Mouse (Mus musculus) liver, postnatal 0 days (tissue): Measurements from ENCODE around the gene Rpgrip1l. TPM values are rescaled to one million over a fixed set of nuclear protein-coding genes. Genes with fewer than 3 reads are reported as not detected.

Experiments used
- ATAC-seq: fragments of 200-750 bp; cut with Nextera tagmentation; 2 replicates; pipeline ENCODE4 v1.8.0; 2017; ENCODE audit warnings: mild to moderate bottlenecking, moderate library complexity
- DNase-seq: peaks from one replicate; pipeline ENCODE4 v3.0.0-alpha.2; 2016
- H3K27ac ChIP-seq: fragments of 300-500 bp; sonication (generic); 2 replicates; pipeline ENCODE4 v1.5.1; 2014; ENCODE audit warnings: antibody characterized with exemption, moderate library complexity, mild to moderate bottlenecking, low read depth
- H3K27me3 ChIP-seq: fragments of 300-500 bp; sonication (generic); 2 replicates; pipeline ENCODE4 v1.6.1; 2014; ENCODE audit warnings: low read length, control low read depth, mixed read lengths; ENCODE audit not compliant: insufficient read depth
- H3K36me3 ChIP-seq: fragments of 300-500 bp; sonication (generic); replicated peaks from 2 replicates; pipeline ENCODE4 v1.6.1; 2014; ENCODE audit warnings: mild to moderate bottlenecking, control low read depth, low read length, moderate library complexity, mixed read lengths; ENCODE audit not compliant: insufficient read depth
- H3K4me1 ChIP-seq: fragments of 300-500 bp; sonication (generic); 2 replicates; pipeline ENCODE4 v1.6.1; 2014; ENCODE audit warnings: antibody characterized with exemption, mild to moderate bottlenecking, control low read depth; ENCODE audit not compliant: insufficient read depth
- H3K4me2 ChIP-seq: fragments of 300-500 bp; sonication (generic); 2 replicates; pipeline ENCODE4 v1.6.1; 2014; ENCODE audit warnings: low read depth, mild to moderate bottlenecking, low read length, moderate library complexity, mixed read lengths
- H3K4me3 ChIP-seq: fragments of 300-500 bp; sonication (generic); 2 replicates; pipeline ENCODE4 v1.5.1; 2014; ENCODE audit warnings: low read depth, low read length
- H3K9ac ChIP-seq: fragments of 300-500 bp; sonication (generic); replicated peaks from 2 replicates; pipeline ENCODE4 v1.6.1; 2014; ENCODE audit warnings: mild to moderate bottlenecking, moderate library complexity
- H3K9me3 ChIP-seq: fragments of 300-500 bp; sonication (generic); 2 replicates; pipeline ENCODE4 v1.6.1; 2016; ENCODE audit warnings: mild to moderate bottlenecking, control low read depth, low read length, mixed read lengths
- CTCF ChIP-seq: sonication (generic); IDR thresholded peaks from 2 replicates; pipeline ENCODE4 v1.5.1; 2016; ENCODE audit warnings: antibody characterized with exemption, low read depth
- EP300 ChIP-seq: IDR thresholded peaks from 2 replicates; pipeline ENCODE4 v1.6.1; 2016; ENCODE audit warnings: antibody characterized with exemption, low read depth, mild to moderate bottlenecking
- WGBS: fragments of 180-500 bp; shearing (Covaris S2); extraction: QIAGEN DNeasy Blood & Tissue Kit; methylation state at CpG from one replicate; pipeline ENCODE4 v1.1.7; 2014; ENCODE audit not compliant: insufficient replicate concordance; 5-methylcytosine and 5-hydroxymethylcytosine counted together
- polyA plus RNA-seq: library from polyadenylated mRNA; unstranded; fragments of >200 nt; fragmentation: Nextera tagmentation; extraction: Ambion mirVana; gene quantifications from 2 replicates; pipeline ENCODE4 v1.2.1, GENCODE M21; 2015

Gene Rpgrip1l
- polyA plus RNA-seq, 1 experiment from 2014 or later = 1.2 TPM

GRCm38 (mm10) chr8:91286237-91286636 lies 26.8 kb downstream of the Rpgrip1l start:
- H3K4me1 ChIP-seq = no peaks in the 10 kb centered on the region
- no peak for ATAC-seq
- no peak overlapping the region for H3K4me3 ChIP-seq
- no peak overlapping the region for H3K9ac ChIP-seq
- 67% methylated on average over 8 of the region's 8 CpGs for WGBS
- TF ChIP-seq EP300 (no peak), CTCF (no peak)
- no peak overlapping the region for H3K4me2 ChIP-seq
- no peak for DNase-seq
- H3K36me3 ChIP-seq = no peaks in the 10 kb centered on the region
- no peaks in the 10 kb centered on the region for H3K9me3 ChIP-seq
- no peaks in the 10 kb centered on the region for H3K27me3 ChIP-seq
- H3K27ac ChIP-seq = no peak overlapping the region

GRCm38 (mm10) chr8:91283815-91284214 lies 29.2 kb downstream of the Rpgrip1l start:
- ATAC-seq (no peak), DNase-seq (no peak)
- H3K9me3 ChIP-seq = no peaks in the 10 kb centered on the region
- no peak overlapping the region for H3K9ac ChIP-seq
- H3K36me3 ChIP-seq = no peaks in the 10 kb centered on the region
- H3K4me1 ChIP-seq = no peaks in the 10 kb centered on the region
- no peak overlapping the region for H3K4me3 ChIP-seq
- H3K27ac ChIP-seq = no peak overlapping the region
- no peak overlapping the region for H3K4me2 ChIP-seq
- 72% methylated on average over 1 of the region's 1 CpGs for WGBS
- TF ChIP-seq CTCF (no peak), EP300 (no peak)
- H3K27me3 ChIP-seq = no peaks in the 10 kb centered on the region

- TF ChIP-seq EP300 (no peak), CTCF (no peak)
- Histone ChIP-seq H3K4me2 (no peak overlapping the region), H3K9ac (no peak overlapping the region), H3K36me3 (no peaks in the 10 kb centered on the region), H3K27ac (no peak overlapping the region), H3K4me3 (no peak overlapping the region), H3K4me1 (no peaks in the 10 kb centered on the region), H3K9me3 (no peaks in the 10 kb centered on the region), H3K27me3 (no peaks in the 10 kb centered on the region)
- WGBS = 71% methylated on average over 5 of the region's 5 CpGs
- no peak for DNase-seq
- no peak for ATAC-seq
Measured at GRCm38 (mm10) chr8:91282655-91283054, 30.4 kb downstream of the Rpgrip1l start.

GRCm38 (mm10) chr8:91281545-91281944 lies 31.5 kb downstream of the Rpgrip1l start:
- TF ChIP-seq EP300 (no peak), CTCF (no peak)
- no peak overlapping the region for H3K27ac ChIP-seq
- no peak overlapping the region for H3K4me3 ChIP-seq
- H3K27me3 ChIP-seq = no peaks in the 10 kb centered on the region
- H3K4me2 ChIP-seq = no peak overlapping the region
- H3K36me3 ChIP-seq = no peaks in the 10 kb centered on the region
- ATAC-seq (no peak), DNase-seq (no peak)
- 66% methylated on average over 8 of the region's 8 CpGs for WGBS
- no peak overlapping the region for H3K9ac ChIP-seq
- H3K9me3 ChIP-seq = no peaks in the 10 kb centered on the region
- H3K4me1 ChIP-seq = no peaks in the 10 kb centered on the region

- H3K9me3 ChIP-seq = no peaks in the 10 kb centered on the region; the same call in 1 of the 2 replicates
- DNase-seq (no peak), ATAC-seq (no peak)
- WGBS = 83% methylated on average over 11 of the region's 11 CpGs
- no peak overlapping the region for H3K4me3 ChIP-seq
- H3K27me3 ChIP-seq = no peaks in the 10 kb centered on the region
- H3K27ac ChIP-seq = no peak overlapping the region
- H3K9ac ChIP-seq = no peak overlapping the region
- no peak overlapping the region for H3K4me2 ChIP-seq
- no peaks in the 10 kb centered on the region for H3K4me1 ChIP-seq
- TF ChIP-seq EP300 (no peak), CTCF (no peak)
- H3K36me3 ChIP-seq = no peaks in the 10 kb centered on the region
Measured at GRCm38 (mm10) chr8:91280467-91281212, 32.4 kb downstream of the Rpgrip1l start.

GRCm38 (mm10) chr8:91278060-91278459 lies 35.0 kb downstream of the Rpgrip1l start:
- no peak for DNase-seq
- Histone ChIP-seq H3K4me3 (no peak overlapping the region), H3K9ac (no peak overlapping the region), H3K36me3 (0 out of 2 replicates have a peak, but pooled peaks cover 4% of the 10 kb centered on the region), H3K27me3 (no peaks in the 10 kb centered on the region), H3K4me2 (no peak overlapping the region), H3K4me1 (no peaks in the 10 kb centered on the region), H3K9me3 (no peaks in the 10 kb centered on the region; the same call in 1 of the 2 replicates), H3K27ac (no peak overlapping the region)
- TF ChIP-seq EP300 = no peak
- TF ChIP-seq CTCF = no peak
- WGBS = 81% methylated on average over 5 of the region's 5 CpGs
- ATAC-seq = no peak
